Mouse (Mus musculus) testis, adult 2 months (tissue): Measurements from ENCODE around the gene Cbx8. TPM values are rescaled to one million over a fixed set of nuclear protein-coding genes. Genes with fewer than 3 reads are reported as not detected.

Experiments
- H3K27ac ChIP-seq: fragments of 200-500 bp; 2 replicates; pipeline ENCODE4 v1.5.1; 2012; ENCODE audit warnings: low read depth, low read length; ENCODE audit not compliant: control insufficient read depth, insufficient read depth
- H3K27me3 ChIP-seq: fragments of 200-500 bp; 2 replicates; pipeline ENCODE4 v1.6.1; 2012; ENCODE audit warnings: mild to moderate bottlenecking, low read length, moderate library complexity; ENCODE audit not compliant: control insufficient read depth, insufficient read depth
- H3K36me3 ChIP-seq: fragments of 200-500 bp; 2 replicates; pipeline ENCODE4 v1.6.1; 2012; ENCODE audit warnings: mild to moderate bottlenecking, low read length; ENCODE audit not compliant: control insufficient read depth, insufficient read depth
- H3K4me1 ChIP-seq: fragments of 200-500 bp; 2 replicates; pipeline ENCODE4 v1.6.1; 2012; ENCODE audit warnings: low read length; ENCODE audit not compliant: control insufficient read depth, insufficient read depth
- H3K4me3 ChIP-seq: fragments of 200-500 bp; 2 replicates; pipeline ENCODE4 v1.5.1; 2012; ENCODE audit warnings: low read depth, mild to moderate bottlenecking, low read length, moderate library complexity, mixed read lengths; ENCODE audit not compliant: control insufficient read depth
- CTCF ChIP-seq: fragments of 200-500 bp; IDR thresholded peaks from 2 replicates; pipeline ENCODE4 v1.5.1; 2012; ENCODE audit warnings: low read depth, mild to moderate bottlenecking, inconsistent platforms, low read length, moderate library complexity; ENCODE audit not compliant: control insufficient read depth, insufficient read depth, insufficient replicate concordance
- POLR2A ChIP-seq: fragments of 200-500 bp; IDR thresholded peaks from 2 replicates; pipeline ENCODE4 v1.6.1; 2012; ENCODE audit warnings: low read depth, mild to moderate bottlenecking, inconsistent platforms, low read length, moderate library complexity; ENCODE audit not compliant: control insufficient read depth
- polyA plus RNA-seq: library from polyadenylated mRNA; depleted of rRNA; stranded (reverse); fragments of >200 nt; gene quantifications from 2 replicates; pipeline ENCODE4 v1.2.3, GENCODE M21; 2012

Cbx8 gene
- polyA plus RNA-seq, 1 experiment = 0.53 TPM

DNA sequence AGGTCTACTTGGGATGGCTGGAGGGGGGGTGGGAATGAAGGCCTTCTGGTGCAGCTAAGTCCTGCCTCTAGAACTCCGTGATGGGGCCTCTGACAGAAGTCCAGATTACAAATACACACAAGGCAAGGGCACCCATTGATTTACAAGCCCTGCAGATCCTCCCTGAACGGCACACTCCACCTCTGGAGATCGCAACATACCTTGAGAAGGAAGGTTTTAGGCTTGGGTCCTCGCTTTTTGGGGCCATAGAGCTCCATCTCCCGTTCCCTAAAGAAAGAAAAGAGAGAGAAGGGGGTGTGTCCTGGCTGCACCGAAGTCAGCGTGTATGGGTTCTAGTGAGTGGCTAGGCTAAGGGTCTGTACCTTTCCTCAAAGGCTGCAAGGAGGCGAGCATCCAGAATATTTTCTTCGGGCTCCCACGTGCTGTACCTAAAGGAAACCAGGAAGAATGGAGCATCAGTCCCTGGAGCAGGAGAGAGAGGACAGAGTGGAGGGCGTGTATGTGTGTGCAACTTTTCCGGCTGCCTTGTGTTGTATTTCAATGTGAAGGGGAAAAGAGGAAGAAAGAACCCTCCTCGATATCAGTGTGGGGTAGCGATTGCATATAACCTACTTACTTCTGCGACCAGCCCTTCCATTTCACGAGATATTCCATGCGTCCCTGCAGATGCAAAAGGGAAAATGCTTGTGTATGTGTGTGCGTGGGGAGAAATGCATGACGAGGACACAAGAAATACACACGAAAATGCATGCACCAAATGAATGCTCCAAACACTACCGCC lies 847 bp downstream of the Cbx8 start:
- H3K4me3 ChIP-seq = peak overlapping the region; percentile 77
- peaks cover 6% of the 10 kb centered on the region for H3K27me3 ChIP-seq
- peaks cover 51% of the 10 kb centered on the region for H3K4me1 ChIP-seq
- H3K36me3 ChIP-seq = no peaks in the 10 kb centered on the region
- no peak for TF ChIP-seq POLR2A
- no peak for TF ChIP-seq CTCF
- H3K27ac ChIP-seq = 0 out of 2 replicates have a peak overlapping the region, but pooled peaks have one; percentile 21

DNA sequence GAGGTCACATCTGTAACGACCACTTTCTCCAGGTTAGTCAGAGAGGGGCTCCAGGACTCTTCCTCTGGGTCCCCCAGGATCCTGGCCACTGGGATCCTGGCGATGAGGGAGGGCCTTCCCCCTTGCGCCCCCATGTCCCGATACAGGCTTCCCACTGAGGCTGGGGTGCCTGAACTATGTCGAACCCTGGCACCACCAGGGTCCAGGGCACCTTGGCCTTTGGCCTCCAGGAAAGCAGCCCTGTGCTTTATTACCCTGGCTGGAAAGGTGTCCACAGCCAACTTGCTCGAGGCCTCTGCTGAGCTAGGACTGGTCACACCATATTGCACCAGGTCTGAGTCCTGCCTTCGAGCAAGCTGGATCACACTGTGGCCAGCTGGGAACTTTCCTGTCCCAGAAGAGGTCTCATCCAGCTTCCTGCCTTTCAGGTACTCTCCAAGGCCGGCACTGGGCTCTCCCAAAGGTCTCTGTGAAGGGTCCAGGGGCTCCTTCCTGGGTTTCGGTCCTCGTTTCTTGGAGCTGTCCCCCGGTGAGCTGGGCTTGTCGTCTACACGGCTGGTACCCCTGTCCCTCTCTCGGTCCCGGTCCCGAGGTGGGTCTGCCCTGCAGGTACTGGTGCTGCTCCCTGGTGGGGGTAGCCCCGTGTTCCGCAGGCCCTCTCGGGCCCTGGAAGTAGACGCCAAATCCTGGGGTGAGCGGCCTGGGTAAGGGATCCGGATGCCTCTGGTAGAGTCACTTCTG lies 1.9 kb downstream of the Cbx8 start:
- no peak overlapping the region for H3K27ac ChIP-seq
- H3K4me1 ChIP-seq = peaks cover 55% of the 10 kb centered on the region
- H3K36me3 ChIP-seq = no peaks in the 10 kb centered on the region
- TF ChIP-seq CTCF (no peak), POLR2A (no peak)
- H3K4me3 ChIP-seq = no peak overlapping the region
- H3K27me3 ChIP-seq = peaks cover 7% of the 10 kb centered on the region

DNA sequence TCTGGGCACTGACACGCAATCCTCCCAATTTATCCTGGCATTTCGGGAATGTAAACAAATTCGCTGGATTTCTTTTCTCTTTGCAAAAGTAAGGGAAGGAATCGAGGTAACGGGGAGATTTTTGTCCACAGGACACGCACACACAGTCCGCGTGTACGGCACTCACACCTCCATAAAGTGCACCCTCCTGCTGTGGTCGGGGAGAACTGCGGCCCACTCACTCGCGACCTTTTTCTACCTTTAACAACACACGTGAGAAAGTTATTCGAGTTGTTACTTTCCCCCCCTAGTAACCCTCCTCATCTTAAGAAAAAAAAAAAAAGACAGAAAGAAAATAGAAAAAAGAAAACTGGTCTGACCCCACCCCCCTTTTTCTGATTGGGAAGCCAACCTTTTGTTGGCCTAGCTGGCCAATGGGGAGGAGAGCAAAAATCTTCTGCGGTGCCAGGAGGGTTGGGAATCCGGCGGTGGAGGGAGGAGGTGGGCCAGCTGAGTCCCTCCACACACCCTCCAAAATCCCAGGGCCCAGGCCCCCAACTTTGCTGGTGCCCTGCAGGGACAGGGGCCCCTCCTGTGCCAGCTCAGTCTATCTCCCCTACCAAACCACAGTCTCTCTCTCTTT lies 2.9 kb downstream of the Cbx8 start:
- Histone ChIP-seq H3K27ac (no peak overlapping the region), H3K27me3 (peaks cover 6% of the 10 kb centered on the region), H3K36me3 (no peaks in the 10 kb centered on the region), H3K4me3 (no peak overlapping the region), H3K4me1 (peaks cover 52% of the 10 kb centered on the region)
- TF ChIP-seq POLR2A (no peak), CTCF (no peak)

DNA sequence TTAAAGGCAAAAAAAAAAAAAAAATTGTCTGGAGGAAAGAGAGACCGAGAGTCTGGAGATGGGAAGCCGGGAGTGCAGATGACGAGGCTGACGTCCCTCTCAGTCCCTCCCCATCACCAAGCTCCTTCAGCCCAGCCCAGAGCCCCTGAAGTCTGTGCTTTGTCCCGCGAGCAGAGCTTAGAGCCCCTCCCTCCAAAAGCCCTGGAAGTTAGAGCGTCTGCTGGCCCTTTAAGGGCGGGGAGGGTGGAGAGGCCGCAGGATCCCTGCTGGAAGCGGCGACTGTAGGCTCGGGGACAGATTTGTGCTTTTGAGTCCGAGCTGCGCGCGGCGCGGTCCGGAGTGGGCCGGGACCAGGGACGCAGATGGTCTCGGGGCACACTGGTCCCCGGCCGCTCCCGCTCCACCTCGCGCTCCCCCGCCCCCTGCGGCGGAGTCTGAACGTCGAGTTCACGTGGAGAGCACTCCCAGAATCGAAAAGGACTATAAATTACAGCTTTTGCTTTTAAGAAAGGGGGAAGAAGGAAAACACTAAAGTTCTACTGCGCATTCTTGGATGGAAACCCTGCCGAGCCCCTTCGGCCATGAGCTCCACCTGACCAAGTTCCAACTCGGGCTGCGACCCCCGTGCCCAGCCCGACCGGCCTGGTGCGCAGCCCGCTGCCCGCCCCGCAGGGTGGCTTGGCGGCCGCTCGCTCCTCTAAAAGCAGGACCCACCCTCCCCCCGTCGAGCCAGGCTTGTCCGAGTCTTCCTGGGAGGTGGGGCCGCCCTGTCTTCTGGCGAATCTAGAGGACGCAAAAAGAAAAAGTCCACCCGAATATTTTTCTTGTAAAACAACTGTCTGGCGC lies 3.6 kb downstream of the Cbx8 start:
- H3K4me3 ChIP-seq = peak overlapping the region; percentile 59
- TF ChIP-seq POLR2A (no peak), CTCF (no peak)
- no peak overlapping the region for H3K27ac ChIP-seq
- H3K36me3 ChIP-seq = no peaks in the 10 kb centered on the region
- peaks cover 4% of the 10 kb centered on the region for H3K27me3 ChIP-seq
- H3K4me1 ChIP-seq = peaks cover 51% of the 10 kb centered on the region

DNA sequence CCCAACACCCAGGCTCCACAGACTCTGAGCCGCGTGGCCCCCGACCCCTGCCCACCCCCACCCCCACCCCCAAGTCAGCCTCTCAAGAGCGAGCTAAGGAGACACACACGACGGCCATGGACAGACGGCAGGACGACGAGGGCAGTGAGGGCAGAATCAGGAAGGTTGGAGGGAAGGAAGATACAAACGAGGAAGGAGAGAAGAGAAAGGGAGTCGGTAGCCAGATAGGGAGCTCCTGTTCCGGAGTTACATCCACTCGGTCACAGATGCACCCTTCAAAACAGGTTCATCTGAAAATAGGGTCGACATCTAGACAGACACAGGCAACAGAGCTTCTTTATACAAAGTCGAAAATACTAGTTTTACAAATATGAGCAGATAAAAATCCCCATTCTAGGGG lies 4.3 kb downstream of the Cbx8 start:
- peaks cover 4% of the 10 kb centered on the region for H3K27me3 ChIP-seq
- no peak overlapping the region for H3K4me3 ChIP-seq
- TF ChIP-seq POLR2A (no peak), CTCF (no peak)
- peaks cover 43% of the 10 kb centered on the region for H3K4me1 ChIP-seq
- H3K36me3 ChIP-seq = no peaks in the 10 kb centered on the region
- no peak overlapping the region for H3K27ac ChIP-seq

DNA sequence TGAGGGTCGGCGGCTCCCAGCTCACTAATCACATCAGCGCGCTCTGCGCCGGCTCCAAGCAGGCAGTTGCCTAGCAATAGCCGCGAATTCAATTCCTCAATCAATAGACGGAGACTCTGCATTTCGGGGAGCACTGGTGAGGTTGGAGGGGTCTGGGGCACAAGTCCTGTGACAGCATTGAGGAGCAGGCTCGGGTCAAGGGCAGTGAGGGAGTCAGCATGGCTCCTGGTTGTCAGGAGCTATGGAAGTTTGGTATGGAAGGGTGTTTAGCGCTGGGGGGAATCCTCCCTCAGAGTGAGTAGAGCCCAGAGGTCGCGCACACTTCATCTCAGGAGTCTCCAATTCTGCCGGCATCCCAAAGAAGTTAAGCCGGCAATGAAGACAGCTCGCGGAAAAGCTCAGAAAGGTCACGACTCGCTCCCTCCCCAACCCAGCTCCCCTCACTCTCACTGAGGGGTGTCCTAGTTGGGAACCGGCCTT lies 5.0 kb downstream of the Cbx8 start:
- Histone ChIP-seq H3K36me3 (no peaks in the 10 kb centered on the region), H3K27ac (no peak overlapping the region), H3K27me3 (peaks cover 4% of the 10 kb centered on the region), H3K4me1 (peaks cover 40% of the 10 kb centered on the region), H3K4me3 (no peak overlapping the region)
- TF ChIP-seq CTCF = no peak
- TF ChIP-seq POLR2A = no peak
